Mouse (Mus musculus) kidney, embryonic 16.5 days (tissue): ENCODE measurements at regions not wholly inside any gene's neighbourhood (a gene's known extent, or its start where the extent isn't known, plus 50 kb on each side); places are given as distances from the start of the nearest gene placed in this dataset.
A peak's percentile ranks its signal among the peaks of the same experiment; 100 is the strongest.

Experiments
- ATAC-seq: fragments of 200-750 bp; cut with Nextera tagmentation; 2 replicates; pipeline ENCODE4 v1.8.0; 2017; ENCODE audit warnings: moderate TSS enrichment; ENCODE audit not compliant: low FRiP score, low TSS enrichment
- H3K27ac ChIP-seq: fragments of 300-500 bp; sonication (generic); 2 replicates; pipeline ENCODE4 v1.5.1; 2014; ENCODE audit warnings: low read length
- H3K27me3 ChIP-seq: fragments of 300-500 bp; sonication (generic); 2 replicates; pipeline ENCODE4 v1.6.1; 2014; ENCODE audit warnings: low read length, control low read depth, mixed read lengths; ENCODE audit not compliant: insufficient read depth
- H3K36me3 ChIP-seq: fragments of 300-500 bp; sonication (generic); 2 replicates; pipeline ENCODE4 v1.6.1; 2014; ENCODE audit warnings: low read length, control low read depth, mixed read lengths; ENCODE audit not compliant: insufficient read depth
- H3K4me1 ChIP-seq: fragments of 300-500 bp; sonication (generic); 2 replicates; pipeline ENCODE4 v1.6.1; 2014; ENCODE audit warnings: low read length, control low read depth, mixed read lengths; ENCODE audit not compliant: insufficient read depth
- H3K4me2 ChIP-seq: fragments of 300-500 bp; sonication (generic); replicated peaks from 2 replicates; pipeline ENCODE4 v1.6.1; 2014; ENCODE audit warnings: low read depth, low read length
- H3K4me3 ChIP-seq: fragments of 300-500 bp; sonication (generic); 2 replicates; pipeline ENCODE4 v1.5.1; 2014; ENCODE audit warnings: mild to moderate bottlenecking, low read length
- H3K9ac ChIP-seq: fragments of 300-500 bp; sonication (generic); replicated peaks from 2 replicates; pipeline ENCODE4 v1.6.1; 2014; ENCODE audit warnings: low read length
- H3K9me3 ChIP-seq: fragments of 300-500 bp; sonication (generic); 2 replicates; pipeline ENCODE4 v1.6.1; 2016; ENCODE audit warnings: low read length, control low read depth
- WGBS: fragments of 180-500 bp; shearing (Covaris S2); extraction: QIAGEN DNeasy Blood & Tissue Kit; methylation state at CpG from one replicate; pipeline ENCODE4 v1.1.7; 2014; 5-methylcytosine and 5-hydroxymethylcytosine counted together

- WGBS, result 61% methylated on average over 1 of the region's 1 CpGs
- Histone ChIP-seq H3K4me2 (no peak overlapping the region), H3K4me3 (no peak overlapping the region), H3K9me3 (no peaks in the 10 kb centered on the region), H3K27me3 (no peaks in the 10 kb centered on the region), H3K27ac (no peak overlapping the region), H3K4me1 (0 out of 2 replicates have a peak, but pooled peaks cover 11% of the 10 kb centered on the region), H3K36me3 (no peaks in the 10 kb centered on the region), H3K9ac (no peak overlapping the region)
- no peak for ATAC-seq
Measured at GRCm38 (mm10) chr13:112136850-112137249, 151.4 kb upstream of the Ankrd55 start.

- Histone ChIP-seq H3K36me3 (no peaks in the 10 kb centered on the region), H3K27ac (no peak overlapping the region), H3K4me3 (no peak overlapping the region), H3K9me3 (no peaks in the 10 kb centered on the region), H3K4me1 (peaks cover 16% of the 10 kb centered on the region; the same call in 1 of the 2 replicates), H3K27me3 (no peaks in the 10 kb centered on the region), H3K4me2 (no peak overlapping the region), H3K9ac (no peak overlapping the region)
- WGBS, result 42% methylated on average over 5 of the region's 5 CpGs
- no peak for ATAC-seq
Measured at GRCm38 (mm10) chr13:112140871-112141270, 147.4 kb upstream of the Ankrd55 start.

DNA sequence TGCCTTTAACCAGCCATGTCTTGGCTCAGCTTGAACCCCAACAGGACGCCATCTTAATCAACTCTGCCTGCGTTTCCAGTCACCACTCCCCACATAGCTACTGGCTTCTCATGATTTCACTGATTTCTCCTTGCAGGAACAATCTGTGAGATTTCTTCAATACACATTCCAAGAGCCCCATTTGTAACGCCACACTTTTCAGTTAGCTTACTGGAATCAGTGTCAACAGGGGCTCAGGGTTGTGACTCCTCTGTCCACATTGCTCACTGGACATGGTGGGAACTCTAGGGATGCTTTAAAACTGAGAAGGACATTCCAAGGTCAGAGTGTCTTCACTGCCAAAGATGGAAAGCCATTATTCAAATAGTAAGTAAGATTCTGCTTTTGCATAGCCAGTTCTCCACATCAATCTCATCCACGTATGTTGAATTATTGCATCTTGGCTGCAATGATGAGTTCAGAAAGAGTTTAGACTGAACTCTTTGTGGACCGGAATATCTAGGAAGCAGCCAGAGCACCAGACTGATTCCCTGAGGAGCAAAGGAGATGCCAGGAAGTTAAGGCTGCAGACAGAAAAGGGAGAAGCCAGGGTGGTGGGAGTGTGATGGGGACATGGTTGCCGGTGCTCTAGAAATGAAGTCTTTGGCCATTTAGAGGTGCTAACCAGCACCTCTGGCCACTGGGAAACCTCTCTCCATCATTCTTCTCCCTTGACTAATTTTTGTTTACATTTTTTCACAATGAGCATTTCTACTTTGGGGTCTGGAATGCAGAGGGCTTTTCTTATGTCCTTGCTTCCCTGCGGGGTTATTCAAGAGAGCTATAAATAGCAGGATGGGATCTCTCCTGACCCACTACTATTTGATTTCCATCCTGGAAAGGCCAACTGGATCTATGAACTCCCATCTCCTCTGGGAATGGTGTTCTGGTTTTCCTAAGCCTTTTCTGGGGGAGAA is 143.6 kb upstream of the Ankrd55 start:
- Histone ChIP-seq H3K4me1 (peaks cover 16% of the 10 kb centered on the region; the same call in 1 of the 2 replicates), H3K36me3 (no peaks in the 10 kb centered on the region), H3K4me2 (no peak overlapping the region), H3K27me3 (no peaks in the 10 kb centered on the region), H3K9me3 (no peaks in the 10 kb centered on the region), H3K4me3 (no peak overlapping the region), H3K27ac (0 out of 2 replicates have a peak overlapping the region, but pooled peaks have one; percentile 5), H3K9ac (no peak overlapping the region)
- no peak for ATAC-seq
- WGBS, result 63% methylated on average over 7 of the region's 7 CpGs

GRCm38 (mm10) chr13:112152614-112153550 is 135.4 kb upstream of the Ankrd55 start:
- H3K27me3 ChIP-seq, result no peaks in the 10 kb centered on the region
- no peaks in the 10 kb centered on the region for H3K36me3 ChIP-seq
- WGBS, result 20% methylated on average over 27 of the region's 27 CpGs
- H3K4me3 ChIP-seq, result no peak overlapping the region
- peaks cover 1% of the 10 kb centered on the region; the same call in 1 of the 2 replicates for H3K9me3 ChIP-seq
- peak; percentile 80 for ATAC-seq
- peak overlapping the region; percentile 28 for H3K4me2 ChIP-seq
- 0 out of 2 replicates have a peak overlapping the region, but pooled peaks have one; percentile 2 for H3K9ac ChIP-seq
- H3K4me1 ChIP-seq, result peaks cover 16% of the 10 kb centered on the region
- peak overlapping the region; percentile 59 for H3K27ac ChIP-seq

- Histone ChIP-seq H3K4me3 (no peak overlapping the region), H3K36me3 (no peaks in the 10 kb centered on the region), H3K4me2 (no peak overlapping the region), H3K9me3 (peaks cover 4% of the 10 kb centered on the region; the same call in 1 of the 2 replicates), H3K9ac (0 out of 2 replicates have a peak overlapping the region, but pooled peaks have one; percentile 19), H3K4me1 (peaks cover 16% of the 10 kb centered on the region), H3K27me3 (no peaks in the 10 kb centered on the region), H3K27ac (peak overlapping the region; percentile 59; the same call in 1 of the 2 replicates)
- ATAC-seq, result peak; percentile 27; the same call in 1 of the 2 replicates
- WGBS, result 31% methylated on average over 4 of the region's 4 CpGs
Measured at GRCm38 (mm10) chr13:112153681-112154127, 134.5 kb upstream of the Ankrd55 start.

DNA sequence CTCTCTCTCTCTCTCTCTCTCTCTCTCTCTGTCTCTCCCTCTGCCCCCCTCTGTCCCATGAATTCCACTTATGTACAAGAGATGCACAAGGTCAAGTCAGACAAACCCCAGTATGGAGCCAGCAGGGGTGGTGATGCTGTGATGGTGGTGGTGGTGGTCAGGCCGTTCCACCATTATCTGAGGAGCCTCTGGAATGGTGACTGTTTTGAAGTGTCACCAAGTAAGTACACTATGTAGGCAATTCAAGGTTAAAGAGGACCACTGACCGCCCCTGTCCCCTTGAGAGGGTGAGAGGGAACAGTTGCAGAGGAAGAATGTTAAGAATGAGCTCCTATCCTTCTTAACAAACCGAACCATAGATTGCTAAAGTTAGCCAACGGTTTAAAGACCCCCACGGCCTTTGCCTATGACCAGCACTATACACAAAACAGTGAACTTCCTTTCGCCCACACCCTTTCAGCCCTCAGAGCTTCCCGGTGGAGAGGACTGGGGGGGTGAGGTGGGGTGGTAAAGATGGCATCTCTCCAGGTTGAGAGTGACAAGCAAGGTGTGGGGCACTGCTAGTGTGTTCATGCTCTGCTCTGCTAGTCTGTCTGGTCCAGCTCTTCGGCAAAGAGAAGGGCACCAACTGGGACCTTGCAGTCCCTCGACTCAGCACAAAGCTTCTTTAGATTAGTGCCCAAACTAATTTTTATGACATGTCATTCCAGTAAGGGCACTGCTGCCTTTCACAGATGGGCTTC is 128.7 kb upstream of the Ankrd55 start:
- Histone ChIP-seq H3K4me1 (0 out of 2 replicates have a peak, but pooled peaks cover 5% of the 10 kb centered on the region), H3K4me3 (no peak overlapping the region), H3K27ac (no peak overlapping the region), H3K4me2 (no peak overlapping the region), H3K9me3 (peaks cover 4% of the 10 kb centered on the region; the same call in 1 of the 2 replicates), H3K9ac (no peak overlapping the region), H3K27me3 (no peaks in the 10 kb centered on the region), H3K36me3 (no peaks in the 10 kb centered on the region)
- WGBS, result 73% methylated on average over 9 of the region's 9 CpGs
- no peak for ATAC-seq

- no peak overlapping the region for H3K4me2 ChIP-seq
- ATAC-seq, result no peak
- H3K36me3 ChIP-seq, result no peaks in the 10 kb centered on the region
- 59% methylated on average over 2 of the region's 2 CpGs for WGBS
- peaks cover 4% of the 10 kb centered on the region; the same call in 1 of the 2 replicates for H3K9me3 ChIP-seq
- no peak overlapping the region for H3K4me3 ChIP-seq
- no peak overlapping the region for H3K27ac ChIP-seq
- H3K27me3 ChIP-seq, result no peaks in the 10 kb centered on the region
- 0 out of 2 replicates have a peak, but pooled peaks cover 5% of the 10 kb centered on the region for H3K4me1 ChIP-seq
- H3K9ac ChIP-seq, result no peak overlapping the region
Measured at GRCm38 (mm10) chr13:112160173-112160641, 128.0 kb upstream of the Ankrd55 start.

DNA sequence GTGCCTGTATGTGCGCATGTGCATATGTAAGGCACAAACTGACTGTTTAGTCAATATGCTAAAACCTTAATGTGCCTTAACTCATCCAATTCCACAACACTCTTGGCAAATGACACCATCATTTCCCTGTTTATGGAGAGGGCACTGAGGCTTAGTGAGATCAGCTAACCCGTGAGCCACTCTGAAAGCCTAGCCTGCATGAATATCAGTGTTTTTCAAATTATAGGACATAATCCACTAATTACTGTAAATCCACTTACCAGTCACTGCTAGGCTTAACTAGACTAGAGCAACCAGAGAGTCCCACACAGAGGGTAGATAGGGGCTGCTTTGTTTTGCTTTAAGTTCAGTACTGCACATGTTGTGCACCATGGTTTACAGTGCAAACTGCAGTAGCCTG is 127.5 kb upstream of the Ankrd55 start:
- H3K4me2 ChIP-seq, result no peak overlapping the region
- ATAC-seq, result no peak
- H3K27me3 ChIP-seq, result no peaks in the 10 kb centered on the region
- H3K27ac ChIP-seq, result no peak overlapping the region
- WGBS, result 93% methylated on average over 2 of the region's 2 CpGs
- H3K9me3 ChIP-seq, result peaks cover 4% of the 10 kb centered on the region; the same call in 1 of the 2 replicates
- H3K4me3 ChIP-seq, result no peak overlapping the region
- H3K4me1 ChIP-seq, result 0 out of 2 replicates have a peak, but pooled peaks cover 5% of the 10 kb centered on the region
- no peaks in the 10 kb centered on the region for H3K36me3 ChIP-seq
- no peak overlapping the region for H3K9ac ChIP-seq
